Mouse (Mus musculus) urinary bladder, postnatal 14 days (tissue): ENCODE results near the gene Ffar4.
A peak's percentile ranks its signal among the peaks of the same experiment; 100 is the strongest.

Experiments
- DNase-seq: peaks from one replicate; pipeline ENCODE4 v3.0.0; 2021; ENCODE audit warnings: low spot score

The Ffar4 gene

DNA sequence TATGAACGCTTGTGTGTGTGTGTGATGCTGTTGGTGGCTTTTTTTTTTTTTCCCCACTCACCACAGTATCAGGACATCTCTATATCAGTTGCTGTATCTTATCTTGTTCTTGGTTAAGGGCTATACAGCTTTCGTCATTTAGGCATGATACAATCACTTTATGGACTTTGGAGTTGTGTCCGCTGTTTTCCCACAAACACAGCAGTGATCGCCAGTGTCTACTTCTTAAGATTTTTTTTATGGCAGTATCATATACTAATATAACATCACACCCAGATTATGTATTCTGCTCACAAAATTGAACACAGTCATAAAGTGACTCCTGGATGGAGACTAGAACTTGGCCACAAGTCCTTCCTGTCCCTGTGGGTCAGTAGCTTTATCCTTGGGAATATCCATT is 11.0 kb downstream of the Ffar4 start:
- DNase-seq = no peak

- no peak for DNase-seq
These were observed 12.8 kb downstream of the Ffar4 start for GRCm38 (mm10) chr19:38109506-38110242.

DNA sequence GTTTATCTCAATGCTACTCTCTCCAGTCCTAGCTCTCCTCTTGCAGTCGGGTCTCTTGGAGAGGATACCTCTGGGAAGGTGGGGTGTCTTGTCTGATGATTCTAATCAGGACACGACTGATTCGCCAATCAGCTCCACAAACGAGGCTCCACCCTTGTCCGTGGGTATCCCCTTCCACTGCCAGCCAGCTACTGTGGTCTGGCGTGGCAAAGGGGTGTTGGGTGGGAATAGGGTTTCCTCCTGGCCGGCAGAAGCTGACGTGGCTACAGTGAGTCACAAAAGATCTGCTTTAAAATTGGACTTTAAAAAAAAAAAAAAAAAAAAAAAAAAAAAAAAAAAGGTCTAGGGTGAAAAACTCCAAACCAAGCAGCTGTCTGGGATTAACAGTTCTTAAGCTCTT is 14.2 kb downstream of the Ffar4 start:
- no peak for DNase-seq

- DNase-seq = no peak
These were observed 15.7 kb downstream of the Ffar4 start for GRCm38 (mm10) chr19:38112575-38112974.

- DNase-seq = no peak
These were observed 18.1 kb downstream of the Ffar4 start for GRCm38 (mm10) chr19:38114834-38115491.

DNA sequence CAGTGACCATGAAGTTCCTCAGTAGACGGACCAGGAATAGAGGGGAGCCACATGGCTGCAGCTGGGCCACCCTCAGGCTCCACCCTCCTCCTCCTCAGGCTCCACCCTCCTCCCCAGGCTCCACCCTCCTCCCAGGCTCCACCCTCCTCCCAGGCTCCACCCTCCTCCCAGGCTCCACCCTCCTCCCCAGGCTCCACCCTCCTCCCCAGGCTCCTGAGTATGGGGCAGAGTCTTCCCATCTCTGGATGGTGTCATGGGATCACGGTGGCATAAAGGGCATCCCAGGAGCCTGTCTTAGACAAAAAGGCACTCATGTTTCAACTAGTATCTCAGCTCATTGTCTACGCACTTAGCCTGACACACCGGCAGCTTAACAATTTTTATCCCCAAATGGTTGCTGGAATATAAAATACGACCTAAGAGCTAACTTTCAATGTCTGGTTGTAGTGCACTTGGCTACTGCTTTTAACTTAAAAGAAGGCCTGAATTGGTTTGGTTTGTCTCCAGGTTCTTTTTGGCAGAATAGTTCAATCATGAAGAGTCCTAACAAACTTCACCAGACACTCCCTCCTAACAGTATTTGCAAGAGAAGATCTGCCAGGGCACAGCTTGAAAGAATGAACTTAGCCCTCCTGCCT is 23.4 kb downstream of the Ffar4 start:
- DNase-seq = no peak

GRCm38 (mm10) chr19:38123921-38124320 is 27.1 kb downstream of the Ffar4 start:
- DNase-seq = no peak

GRCm38 (mm10) chr19:38124401-38125218 is 27.7 kb downstream of the Ffar4 start:
- peak; percentile 43 for DNase-seq

GRCm38 (mm10) chr19:38125219-38125610 is 28.3 kb downstream of the Ffar4 start, which contains the start of gene Rbp4:
Gene Rbp4 (minus strand): TSS chr19:38125281.
- DNase-seq = no peak

GRCm38 (mm10) chr19:38126656-38127055 is 29.8 kb downstream of the Ffar4 start:
- no peak for DNase-seq

- DNase-seq = no peak
These were observed 35.6 kb downstream of the Ffar4 start, which contains the start of gene Pde6c for GRCm38 (mm10) chr19:38132481-38132880. Gene Pde6c (plus strand): TSS chr19:38132781.

- DNase-seq = no peak
These were observed 37.1 kb downstream of the Ffar4 start for GRCm38 (mm10) chr19:38133986-38134385.

DNA sequence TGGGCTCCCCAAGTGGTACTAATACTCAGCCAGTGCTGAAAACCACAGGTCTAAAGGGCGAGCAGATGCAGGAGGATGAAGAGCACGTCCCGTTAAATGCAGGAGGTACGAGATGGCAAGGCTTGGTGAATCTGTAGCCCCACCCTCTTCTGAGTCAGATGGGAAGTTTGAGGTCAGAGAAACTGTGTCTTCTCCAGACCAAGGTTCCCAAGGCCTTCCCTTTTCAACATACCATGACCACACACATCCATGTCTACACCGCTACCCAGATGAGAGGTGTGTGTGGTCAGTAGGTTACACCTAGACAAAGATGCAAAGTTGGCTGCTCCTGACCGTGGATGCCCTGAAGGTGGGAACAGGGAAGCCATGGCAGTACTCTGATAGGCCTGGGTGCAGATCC is 37.9 kb downstream of the Ffar4 start:
- DNase-seq = no peak

- no peak for DNase-seq
These were observed 46.8 kb downstream of the Ffar4 start for GRCm38 (mm10) chr19:38143540-38144271.

DNA sequence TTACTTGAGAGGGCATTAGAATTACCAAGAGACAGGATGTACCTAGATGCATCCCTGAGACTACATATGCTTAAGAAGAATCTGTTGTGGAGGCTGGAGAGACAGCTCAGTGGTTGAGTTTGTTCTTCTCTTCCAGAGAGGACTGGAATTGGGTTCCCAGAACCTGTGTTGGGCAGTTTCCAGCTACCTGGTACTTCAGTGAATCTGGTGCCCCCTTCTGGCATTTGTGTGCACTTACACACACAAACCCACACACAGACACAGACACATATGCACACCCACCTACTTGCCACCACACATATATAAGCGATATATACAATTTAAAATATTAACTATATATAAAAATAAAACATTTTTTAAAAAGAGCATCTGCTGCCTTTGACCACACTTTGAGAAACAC is 59.4 kb downstream of the Ffar4 start:
- no peak for DNase-seq

GRCm38 (mm10) chr19:38161648-38162354 is 64.9 kb downstream of the Ffar4 start:
- DNase-seq = no peak
